Mouse (Mus musculus): ENCODE measurements at regions not wholly inside any gene's neighbourhood (a gene's known extent, or its start where the extent isn't known, plus 50 kb on each side); places are given as distances from the start of the nearest gene placed in this dataset.
"Not testable (repeated sequence)": the region's sequence is repeated elsewhere in the genome, so short reads cannot be mapped to it uniquely, and the experiment has no call there.

- Histone ChIP-seq H3K9ac (no peak overlapping the region), H3K27ac (no peak overlapping the region), H3K27me3 (no peaks in the 10 kb centered on the region), H3K4me2 (no peak overlapping the region), H3K4me3 (replicated peaks) (no peak overlapping the region), H3K36me3 (replicated peaks) (no peaks in the 10 kb centered on the region), H3K9me3 (no peaks in the 10 kb centered on the region), H3K4me1 (no peaks in the 10 kb centered on the region)
- no peak for ATAC-seq (ENCODE audit: low FRiP score)
- WGBS = 70% methylated on average over 2 of the region's 2 CpGs
Measured at GRCm38 (mm10) chr1:150160314-150160713, 60.5 kb downstream of the Ptgs2 start.

GRCm38 (mm10) chr1:150164890-150165596, 65.2 kb downstream of the Ptgs2 start:
- no peak overlapping the region for H3K4me3 ChIP-seq (replicated peaks)
- no peaks in the 10 kb centered on the region for H3K9me3 ChIP-seq
- H3K27ac ChIP-seq = no peak overlapping the region
- no peak overlapping the region for H3K4me2 ChIP-seq
- no peak overlapping the region for H3K9ac ChIP-seq
- 71% methylated on average over 17 of the region's 17 CpGs for WGBS
- no peak for ATAC-seq (ENCODE audit: low FRiP score)
- no peaks in the 10 kb centered on the region for H3K4me1 ChIP-seq
- H3K36me3 ChIP-seq (replicated peaks) = no peaks in the 10 kb centered on the region
- H3K27me3 ChIP-seq = no peaks in the 10 kb centered on the region

DNA sequence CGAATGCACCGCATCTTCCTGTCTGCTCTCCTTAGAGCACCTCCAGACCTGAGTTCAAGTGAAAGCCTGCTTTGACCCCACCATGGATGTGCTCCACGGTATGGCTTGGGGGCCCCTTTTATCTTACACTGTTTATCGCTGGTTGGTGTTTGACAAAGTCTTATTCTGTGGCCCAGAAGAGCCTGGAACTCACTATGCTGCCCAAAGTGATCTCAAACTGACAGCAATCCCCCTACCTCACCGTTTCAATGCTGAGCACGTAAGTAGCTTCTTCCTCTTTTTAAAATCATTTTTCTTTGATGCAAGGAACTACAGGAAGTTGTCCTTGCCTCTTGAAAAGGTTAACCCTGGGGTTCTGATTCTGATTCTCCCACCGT, 65.8 kb downstream of the Ptgs2 start:
- no peaks in the 10 kb centered on the region for H3K27me3 ChIP-seq
- H3K4me1 ChIP-seq = no peaks in the 10 kb centered on the region
- no peak overlapping the region for H3K27ac ChIP-seq
- H3K4me3 ChIP-seq (replicated peaks) = no peak overlapping the region
- H3K9ac ChIP-seq = no peak overlapping the region
- H3K36me3 ChIP-seq (replicated peaks) = no peaks in the 10 kb centered on the region
- H3K4me2 ChIP-seq = no peak overlapping the region
- 85% methylated on average over 7 of the region's 7 CpGs for WGBS
- no peaks in the 10 kb centered on the region for H3K9me3 ChIP-seq
- no peak for ATAC-seq (ENCODE audit: low FRiP score)

DNA sequence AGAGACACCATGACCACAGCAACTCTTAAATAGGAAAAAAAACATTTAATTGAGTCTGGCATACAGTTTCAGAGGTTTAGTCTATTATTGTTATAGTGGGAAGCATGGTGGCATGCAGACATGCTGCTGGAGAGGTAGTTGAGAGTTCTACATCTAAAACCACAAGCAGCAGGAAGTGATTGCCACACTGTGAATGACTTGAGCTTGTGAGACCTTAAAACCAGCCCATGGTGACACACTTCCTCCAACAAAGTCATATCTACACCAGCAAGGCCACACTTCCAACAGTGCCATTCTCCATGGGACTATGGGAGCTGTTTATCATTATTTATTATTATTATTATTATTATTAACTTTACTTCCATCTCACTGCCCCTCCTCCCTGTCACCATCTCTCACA, 67.3 kb downstream of the Ptgs2 start:
- Histone ChIP-seq H3K27ac (no peak overlapping the region), H3K4me3 (replicated peaks) (no peak overlapping the region), H3K4me2 (no peak overlapping the region), H3K27me3 (no peaks in the 10 kb centered on the region), H3K9ac (no peak overlapping the region), H3K9me3 (no peaks in the 10 kb centered on the region), H3K36me3 (replicated peaks) (no peaks in the 10 kb centered on the region), H3K4me1 (no peaks in the 10 kb centered on the region)
- no peak for ATAC-seq (ENCODE audit: low FRiP score)

DNA sequence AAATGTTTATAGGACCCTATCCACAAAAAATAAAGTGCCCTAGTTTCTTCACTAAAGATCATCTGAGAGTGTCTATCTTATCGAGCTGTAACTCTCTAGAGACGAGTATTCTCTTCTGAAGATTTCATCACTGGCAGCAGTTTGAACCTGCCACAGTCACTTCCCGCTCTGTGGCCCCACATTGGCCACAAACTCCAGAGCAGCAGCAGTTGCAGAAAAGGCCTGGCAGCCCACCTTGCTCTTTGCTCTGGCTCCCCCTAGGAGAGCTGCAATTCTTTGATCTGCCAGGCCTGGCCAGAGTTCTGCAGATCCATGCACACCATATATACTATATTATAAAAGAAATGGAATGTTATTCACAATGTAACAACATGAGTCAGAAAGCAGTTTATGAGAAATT, 74.4 kb downstream of the Ptgs2 start:
- no peaks in the 10 kb centered on the region for H3K4me1 ChIP-seq
- 84% methylated on average over 3 of the region's 3 CpGs for WGBS
- H3K27ac ChIP-seq = no peak overlapping the region
- no peak for ATAC-seq (ENCODE audit: low FRiP score)
- no peak overlapping the region for H3K4me2 ChIP-seq
- no peaks in the 10 kb centered on the region for H3K36me3 ChIP-seq (replicated peaks)
- no peak overlapping the region for H3K4me3 ChIP-seq (replicated peaks)
- no peaks in the 10 kb centered on the region for H3K9me3 ChIP-seq
- no peak overlapping the region for H3K9ac ChIP-seq
- H3K27me3 ChIP-seq = no peaks in the 10 kb centered on the region

DNA sequence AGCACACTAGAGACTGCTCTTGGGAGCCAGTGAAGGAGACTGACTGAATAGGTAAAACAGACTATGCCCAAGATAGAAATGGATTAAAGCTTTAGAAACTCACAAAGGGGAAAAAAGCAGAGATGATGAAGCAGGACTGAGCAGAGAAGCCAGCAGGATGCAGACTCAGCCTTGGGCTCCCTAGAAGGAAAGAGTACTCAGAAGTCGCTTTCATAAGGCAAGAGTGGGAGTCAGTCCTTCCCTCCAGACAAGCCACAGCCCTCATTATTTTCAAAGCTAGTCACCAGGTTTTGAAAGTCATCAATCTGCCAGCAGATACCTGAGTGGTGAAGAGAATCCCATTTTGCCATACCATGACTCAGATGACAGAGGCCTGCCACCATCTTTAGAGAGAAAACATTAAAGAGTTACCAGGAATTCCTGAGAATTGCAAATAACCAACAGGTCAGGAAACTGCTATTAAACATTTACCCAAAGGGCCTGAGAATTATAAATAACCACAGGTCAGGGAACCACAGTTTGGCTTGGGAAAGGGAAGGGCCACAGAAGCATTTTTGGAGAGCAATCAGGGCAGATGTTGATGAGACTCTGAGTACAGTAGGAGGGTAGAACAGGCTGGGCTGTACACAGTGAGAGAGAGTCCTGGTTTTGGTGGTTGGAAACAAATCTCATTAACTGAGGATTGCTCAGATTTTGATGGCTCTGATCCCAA, 77.4 kb downstream of the Ptgs2 start:
- Histone ChIP-seq H3K4me3 (replicated peaks) (no peak overlapping the region), H3K9me3 (no peaks in the 10 kb centered on the region), H3K4me2 (no peak overlapping the region), H3K9ac (no peak overlapping the region), H3K27me3 (no peaks in the 10 kb centered on the region), H3K36me3 (replicated peaks) (no peaks in the 10 kb centered on the region), H3K4me1 (no peaks in the 10 kb centered on the region), H3K27ac (no peak overlapping the region)
- ATAC-seq (ENCODE audit: low FRiP score) = no peak
- 95% methylated on average over 1 of the region's 1 CpGs for WGBS

DNA sequence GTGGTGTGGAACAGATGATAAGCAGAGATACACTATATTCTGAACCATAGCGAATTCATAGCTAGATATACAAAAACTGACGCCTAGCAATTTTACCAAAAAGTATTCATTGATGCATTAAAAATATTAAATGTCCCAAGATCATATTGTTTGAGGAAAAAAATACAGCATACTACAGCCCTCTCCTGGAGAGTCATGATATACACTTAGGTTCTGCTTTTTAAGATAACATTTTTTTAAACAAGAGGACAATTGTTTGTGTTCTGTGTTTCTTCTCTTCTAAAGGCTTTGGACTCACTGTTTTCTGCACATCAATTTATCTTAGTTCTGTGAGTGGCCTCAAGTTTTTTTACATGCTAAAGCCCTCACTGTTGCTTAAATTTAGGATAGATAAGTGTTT, 102.2 kb downstream of the Ptgs2 start:
- Histone ChIP-seq H3K27me3 (no peaks in the 10 kb centered on the region), H3K27ac (no peak overlapping the region), H3K36me3 (replicated peaks) (no peaks in the 10 kb centered on the region), H3K4me3 (replicated peaks) (no peak overlapping the region), H3K4me1 (no peaks in the 10 kb centered on the region), H3K9me3 (no peaks in the 10 kb centered on the region), H3K4me2 (no peak overlapping the region), H3K9ac (no peak overlapping the region)
- no peak for ATAC-seq (ENCODE audit: low FRiP score)
- 91% methylated on average over 2 of the region's 2 CpGs for WGBS

DNA sequence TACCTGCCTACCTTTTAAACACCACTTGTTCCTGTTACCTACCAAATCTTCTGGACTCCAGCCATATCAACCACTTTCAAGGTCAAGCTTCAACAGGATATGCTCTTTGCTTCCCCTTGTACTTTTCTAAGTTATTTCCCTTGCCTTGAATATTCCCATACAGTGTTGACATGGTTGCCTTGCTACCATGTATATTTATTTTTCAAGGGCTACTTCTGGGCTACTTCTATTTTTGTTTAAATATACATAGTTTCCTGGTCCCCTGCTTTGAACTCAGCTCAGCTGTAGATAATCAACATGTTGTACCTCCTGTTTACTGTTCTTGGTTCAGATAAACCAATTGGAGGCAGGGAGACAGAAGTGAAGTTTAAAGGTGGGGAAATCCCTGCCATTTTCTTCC, 106.8 kb upstream of the Pdc start:
- H3K4me3 ChIP-seq (replicated peaks) = no peak overlapping the region
- no peaks in the 10 kb centered on the region for H3K9me3 ChIP-seq
- no peak for ATAC-seq (ENCODE audit: low FRiP score)
- no peak overlapping the region for H3K27ac ChIP-seq
- no peaks in the 10 kb centered on the region for H3K36me3 ChIP-seq (replicated peaks)
- no peaks in the 10 kb centered on the region for H3K4me1 ChIP-seq
- H3K4me2 ChIP-seq = no peak overlapping the region
- H3K9ac ChIP-seq = no peak overlapping the region
- no peaks in the 10 kb centered on the region for H3K27me3 ChIP-seq

GRCm38 (mm10) chr1:150216672-150217071, 102.5 kb upstream of the Pdc start:
- Histone ChIP-seq H3K4me3 (replicated peaks) (no peak overlapping the region), H3K4me2 (no peak overlapping the region), H3K27me3 (no peaks in the 10 kb centered on the region), H3K9ac (no peak overlapping the region), H3K36me3 (replicated peaks) (no peaks in the 10 kb centered on the region), H3K4me1 (no peaks in the 10 kb centered on the region), H3K27ac (no peak overlapping the region), H3K9me3 (no peaks in the 10 kb centered on the region)
- WGBS = 89% methylated on average over 3 of the region's 3 CpGs
- no peak for ATAC-seq (ENCODE audit: low FRiP score)

- H3K9me3 ChIP-seq = no peaks in the 10 kb centered on the region
- H3K4me3 ChIP-seq (replicated peaks) = no peak overlapping the region
- H3K36me3 ChIP-seq (replicated peaks) = no peaks in the 10 kb centered on the region
- no peaks in the 10 kb centered on the region for H3K27me3 ChIP-seq
- H3K4me2 ChIP-seq = no peak overlapping the region
- H3K9ac ChIP-seq = no peak overlapping the region
- H3K27ac ChIP-seq = no peak overlapping the region
- WGBS = 84% methylated on average over 2 of the region's 2 CpGs
- ATAC-seq (ENCODE audit: low FRiP score) = no peak
- H3K4me1 ChIP-seq = no peaks in the 10 kb centered on the region
Measured at GRCm38 (mm10) chr1:150218802-150219201, 100.4 kb upstream of the Pdc start.

DNA sequence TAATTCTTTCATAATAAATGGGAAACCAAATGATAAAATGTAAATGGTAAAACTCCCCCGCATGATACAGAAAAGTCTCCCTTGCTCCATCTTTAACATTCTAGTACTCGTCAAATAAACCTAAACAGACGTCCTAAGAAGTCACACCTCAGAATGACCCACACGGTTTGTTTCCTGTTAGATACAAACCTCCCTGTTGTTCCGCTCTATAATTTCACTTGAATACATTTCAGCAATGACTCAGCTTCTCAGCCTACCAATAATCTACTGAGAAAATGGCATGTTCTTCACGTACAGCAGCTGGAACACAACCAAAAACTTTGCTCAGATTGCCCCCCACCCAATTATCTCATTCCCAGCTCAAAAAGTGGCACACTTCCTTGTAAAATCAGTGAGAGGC, 93.7 kb upstream of the Pdc start:
- H3K36me3 ChIP-seq (replicated peaks) = no peaks in the 10 kb centered on the region
- 83% methylated on average over 6 of the region's 6 CpGs for WGBS
- H3K4me3 ChIP-seq (replicated peaks) = no peak overlapping the region
- H3K4me1 ChIP-seq = no peaks in the 10 kb centered on the region
- no peaks in the 10 kb centered on the region for H3K27me3 ChIP-seq
- no peaks in the 10 kb centered on the region for H3K9me3 ChIP-seq
- ATAC-seq (ENCODE audit: low FRiP score) = no peak
- no peak overlapping the region for H3K9ac ChIP-seq
- no peak overlapping the region for H3K4me2 ChIP-seq
- no peak overlapping the region for H3K27ac ChIP-seq

GRCm38 (mm10) chr1:150239504-150239903, 79.7 kb upstream of the Pdc start:
- not testable (repeated sequence) for H3K9me3 ChIP-seq; H3K4me1 ChIP-seq; ATAC-seq (ENCODE audit: low FRiP score); H3K27ac ChIP-seq; H3K36me3 ChIP-seq (replicated peaks); H3K27me3 ChIP-seq; H3K4me3 ChIP-seq (replicated peaks); H3K4me2 ChIP-seq; H3K9ac ChIP-seq
- WGBS = 91% methylated on average over 1 of the region's 1 CpGs

- no peak overlapping the region for H3K9ac ChIP-seq
- no peaks in the 10 kb centered on the region for H3K4me1 ChIP-seq
- H3K4me2 ChIP-seq = no peak overlapping the region
- no peak overlapping the region for H3K27ac ChIP-seq
- no peaks in the 10 kb centered on the region for H3K36me3 ChIP-seq (replicated peaks)
- H3K9me3 ChIP-seq = no peaks in the 10 kb centered on the region
- WGBS = 91% methylated on average over 3 of the region's 3 CpGs
- no peak overlapping the region for H3K4me3 ChIP-seq (replicated peaks)
- ATAC-seq (ENCODE audit: low FRiP score) = no peak
- no peaks in the 10 kb centered on the region for H3K27me3 ChIP-seq
Measured at GRCm38 (mm10) chr1:150240110-150240509, 79.1 kb upstream of the Pdc start.

Data from forebrain, embryonic 12.5 days (tissue).